Mouse (Mus musculus): ENCODE data around the gene Fam207a. TPM values are rescaled to one million over a fixed set of nuclear protein-coding genes. Genes with fewer than 3 reads are reported as not detected.

Gene Fam207a
- 10 to 100 TPM; 23.8 to 26.0 TPM for total RNA-seq (2021)
- long read RNA-seq, experiment 1, transcript Fam207a-201 (6 exons, 2,394 nt) = major isoform, 32 of 40 reads
- long read RNA-seq, experiment 1, partial matches to known transcripts = 3 of 40 reads
- long read RNA-seq, experiment 1, other reads (novel, unspliced or antisense) = 5 of 40 reads
- long read RNA-seq, experiment 2, transcript Fam207a-201 (6 exons, 2,394 nt) = major isoform, 31 of 43 reads
- long read RNA-seq, experiment 2, partial matches to known transcripts = 0 of 43 reads
- long read RNA-seq, experiment 2, other reads (novel, unspliced or antisense) = 12 of 43 reads

DNA sequence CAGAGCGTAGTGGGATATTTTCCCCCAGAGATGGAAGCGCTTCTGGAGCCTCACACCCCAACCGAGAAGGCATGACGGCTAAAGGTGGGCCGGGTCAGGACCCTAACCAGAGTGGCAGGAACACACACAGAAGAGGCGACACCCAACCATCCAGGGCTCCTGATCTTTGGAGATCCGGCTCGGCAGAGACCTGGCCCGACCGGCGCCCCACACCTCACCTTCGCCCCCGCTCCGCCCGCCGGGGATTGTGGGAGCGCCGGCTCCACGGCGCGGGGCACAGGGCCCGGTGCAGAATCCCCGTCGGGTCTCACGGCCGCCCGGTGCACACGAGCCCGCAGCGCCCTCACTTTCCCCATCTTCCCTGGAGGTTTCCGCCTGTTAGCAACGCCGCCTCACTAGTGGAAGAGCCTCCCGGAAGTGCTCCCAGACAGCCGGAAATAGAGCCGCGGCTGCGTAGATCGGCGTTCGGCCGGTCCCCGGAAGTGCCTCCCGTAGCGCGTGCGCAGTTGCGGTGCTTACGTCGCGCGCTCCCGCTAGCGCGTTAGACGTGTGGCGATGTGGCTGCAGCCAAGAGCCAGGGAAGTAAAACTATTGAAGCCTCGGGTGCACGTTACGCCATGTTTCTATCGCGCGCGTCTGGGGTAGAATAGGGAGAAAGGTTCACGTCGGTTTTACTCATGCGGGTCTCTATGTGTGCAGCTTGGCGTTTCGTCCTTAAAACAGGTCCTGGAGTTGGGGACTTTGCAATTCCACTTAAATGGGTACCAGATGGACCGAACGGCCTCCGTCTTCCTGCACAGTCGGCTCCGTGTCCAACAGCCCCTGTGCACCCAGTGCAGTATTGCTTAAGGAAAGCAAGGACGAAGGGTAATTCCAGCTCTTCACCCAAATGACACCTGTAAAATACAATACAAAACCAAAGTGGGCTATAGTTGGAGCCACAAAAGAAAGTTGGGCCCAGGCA, at the start of gene Fam207a:
Fam207a (minus strand) TSS at position 401 of the 964 bp plus-strand sequence.
- DNase-seq (ENCODE audit: low spot score in 2 of 2) = peak; percentile 81 to 83

GRCm38 (mm10) chr10:77565005-77565404, 49.4 kb upstream of the Fam207a start:
- DNase-seq (ENCODE audit: low spot score in 2 of 2) = no peak

DNA sequence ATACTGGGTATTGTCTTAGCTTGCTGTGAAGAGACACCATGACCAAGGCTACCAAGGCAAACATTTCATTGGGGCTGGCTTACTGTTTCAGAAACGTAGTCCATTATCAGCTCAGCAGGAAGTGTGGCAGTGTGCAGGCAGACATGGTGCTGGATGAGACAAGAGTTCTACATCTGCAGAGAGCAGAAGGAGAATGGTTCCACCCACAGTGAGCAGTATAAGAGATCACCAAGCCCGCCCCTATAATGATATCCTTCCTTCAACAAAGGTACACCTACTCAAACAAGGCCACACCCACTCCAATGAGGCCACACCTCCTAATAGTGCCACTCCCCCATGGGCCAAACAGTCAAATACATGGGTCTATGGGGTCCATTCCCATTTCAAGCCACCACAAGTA, 45.9 kb upstream of the Fam207a start:
- no peak for DNase-seq (ENCODE audit: low spot score in 2 of 2)

DNA sequence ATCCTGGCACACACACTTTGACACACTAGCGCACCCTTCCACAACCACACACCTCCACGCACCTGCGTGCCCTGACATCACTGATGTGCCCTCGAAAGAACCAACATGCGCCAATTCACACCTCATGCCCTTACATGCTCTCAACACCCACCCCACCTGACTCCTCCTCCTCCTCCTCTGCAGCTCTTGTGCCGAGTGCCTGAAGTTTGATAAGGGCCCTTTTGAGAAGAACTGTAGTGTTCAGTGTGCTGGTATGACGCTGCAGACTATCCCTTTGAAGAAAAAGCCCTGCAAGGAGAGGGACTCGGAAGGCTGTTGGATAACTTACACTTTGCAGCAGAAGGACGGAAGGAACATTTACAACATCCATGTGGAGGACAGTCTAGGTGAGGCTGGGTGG, 45.2 kb upstream of the Fam207a start:
- no peak for DNase-seq (ENCODE audit: low spot score in 2 of 2)

DNA sequence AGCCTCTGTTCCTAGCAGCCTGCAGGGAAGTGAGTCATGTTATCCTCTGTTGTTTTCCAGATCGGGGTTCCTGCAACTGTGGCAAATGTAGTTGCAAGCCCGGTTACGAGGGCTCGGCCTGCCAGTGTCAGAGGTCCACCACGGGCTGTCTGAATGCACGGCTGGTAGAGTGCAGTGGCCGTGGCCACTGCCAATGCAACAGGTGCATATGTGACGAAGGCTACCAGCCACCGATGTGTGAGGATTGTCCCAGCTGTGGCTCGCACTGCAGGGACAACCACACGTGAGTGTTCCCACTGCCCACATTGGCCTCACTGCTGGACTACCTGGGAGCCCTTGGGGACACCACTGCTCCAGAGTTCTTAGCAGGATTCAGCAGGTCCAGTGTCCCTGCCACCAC, 44.5 kb upstream of the Fam207a start:
- no peak for DNase-seq (ENCODE audit: low spot score in 2 of 2)

DNA sequence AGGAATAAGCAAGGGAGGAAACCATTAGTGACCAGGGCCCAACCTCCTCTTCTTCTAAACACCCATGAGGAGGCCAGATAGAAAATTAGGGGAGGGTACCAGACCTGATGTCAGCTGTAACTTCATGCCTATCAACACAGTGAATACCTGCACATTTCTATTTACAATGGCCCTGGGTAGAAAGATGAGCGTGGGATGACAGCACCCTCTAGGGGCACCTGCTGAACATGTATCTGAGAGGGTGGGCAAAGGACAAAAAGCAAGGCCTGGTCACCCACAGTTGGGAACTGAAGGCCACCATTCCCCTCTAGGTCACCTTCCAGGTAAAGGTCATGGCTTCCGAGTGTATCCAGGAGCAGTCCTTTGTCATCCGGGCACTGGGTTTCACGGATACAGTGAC, 42.1 kb upstream of the Fam207a start:
- DNase-seq (ENCODE audit: low spot score in 2 of 2) = no peak

DNA sequence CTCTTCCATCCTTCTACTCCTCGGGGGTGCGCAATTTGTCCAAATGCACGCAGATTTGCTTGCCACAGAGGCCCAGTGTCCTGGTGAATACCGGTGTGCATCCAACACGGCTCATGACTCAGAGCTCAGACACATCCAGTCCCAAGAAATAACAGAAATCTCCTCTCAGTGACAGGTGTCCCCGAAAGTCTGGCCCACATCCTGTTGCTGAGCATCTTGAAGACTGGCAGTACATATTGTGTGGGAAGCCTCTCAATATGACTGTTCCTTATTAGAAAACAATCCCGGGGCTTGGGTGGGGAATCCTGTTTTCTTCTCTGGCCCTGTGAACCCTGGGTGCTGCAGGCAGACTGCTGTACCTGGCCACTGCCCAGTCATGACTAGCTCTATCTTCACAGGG, 41.0 kb upstream of the Fam207a start:
- DNase-seq (ENCODE audit: low spot score in 2 of 2) = no peak

- no peak for DNase-seq (ENCODE audit: low spot score in 2 of 2)
These were observed 39.3 kb upstream of the Fam207a start for GRCm38 (mm10) chr10:77554918-77555317.

- no peak for DNase-seq (ENCODE audit: low spot score in 2 of 2)
These were observed 37.7 kb upstream of the Fam207a start for GRCm38 (mm10) chr10:77553285-77553684.

GRCm38 (mm10) chr10:77552162-77552561, 36.6 kb upstream of the Fam207a start:
- no peak for DNase-seq (ENCODE audit: low spot score in 2 of 2)

- no peak for DNase-seq (ENCODE audit: low spot score in 2 of 2)
These were observed 35.3 kb upstream of the Fam207a start for GRCm38 (mm10) chr10:77550874-77551273.

DNA sequence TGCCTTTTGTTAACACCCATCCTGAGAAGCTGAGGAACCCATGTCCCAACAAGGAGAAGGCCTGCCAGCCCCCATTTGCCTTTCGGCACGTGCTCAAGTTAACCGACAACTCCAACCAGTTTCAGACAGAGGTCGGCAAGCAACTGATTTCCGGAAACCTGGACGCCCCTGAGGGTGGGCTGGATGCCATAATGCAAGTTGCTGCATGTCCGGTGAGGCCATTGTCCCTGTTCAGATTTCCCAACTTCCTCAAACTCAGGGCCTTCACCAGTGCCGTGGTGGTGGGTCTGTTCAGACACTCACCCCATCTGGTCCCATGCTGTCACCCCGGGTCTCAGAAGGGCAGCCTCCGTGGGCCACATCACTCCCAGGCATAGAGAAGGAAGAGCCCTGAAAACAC, 33.0 kb upstream of the Fam207a start:
- DNase-seq (ENCODE audit: low spot score in 2 of 2) = no peak

DNA sequence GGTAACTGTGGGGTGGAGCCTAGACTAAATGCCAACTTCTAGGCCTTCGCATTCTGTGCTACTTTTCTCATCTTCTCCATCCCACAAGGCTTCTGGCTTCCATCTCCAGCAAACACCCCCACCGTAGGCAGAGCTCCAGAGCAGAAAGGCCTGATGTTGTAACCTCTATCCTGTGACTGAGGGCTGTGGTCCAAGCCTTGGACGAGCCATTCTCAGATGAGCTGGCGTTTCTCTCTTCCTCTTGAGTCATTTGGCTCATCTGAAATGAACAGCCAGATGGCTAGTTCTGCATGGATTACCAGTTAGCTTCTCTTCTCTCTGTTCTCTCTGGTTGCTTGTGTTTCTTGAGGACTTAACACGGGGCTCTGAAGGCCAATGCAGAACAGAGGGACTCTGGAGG, 29.3 kb upstream of the Fam207a start:
- no peak for DNase-seq (ENCODE audit: low spot score in 2 of 2)

GRCm38 (mm10) chr10:77543226-77543625, 27.6 kb upstream of the Fam207a start:
- DNase-seq (ENCODE audit: low spot score in 2 of 2) = no peak

DNA sequence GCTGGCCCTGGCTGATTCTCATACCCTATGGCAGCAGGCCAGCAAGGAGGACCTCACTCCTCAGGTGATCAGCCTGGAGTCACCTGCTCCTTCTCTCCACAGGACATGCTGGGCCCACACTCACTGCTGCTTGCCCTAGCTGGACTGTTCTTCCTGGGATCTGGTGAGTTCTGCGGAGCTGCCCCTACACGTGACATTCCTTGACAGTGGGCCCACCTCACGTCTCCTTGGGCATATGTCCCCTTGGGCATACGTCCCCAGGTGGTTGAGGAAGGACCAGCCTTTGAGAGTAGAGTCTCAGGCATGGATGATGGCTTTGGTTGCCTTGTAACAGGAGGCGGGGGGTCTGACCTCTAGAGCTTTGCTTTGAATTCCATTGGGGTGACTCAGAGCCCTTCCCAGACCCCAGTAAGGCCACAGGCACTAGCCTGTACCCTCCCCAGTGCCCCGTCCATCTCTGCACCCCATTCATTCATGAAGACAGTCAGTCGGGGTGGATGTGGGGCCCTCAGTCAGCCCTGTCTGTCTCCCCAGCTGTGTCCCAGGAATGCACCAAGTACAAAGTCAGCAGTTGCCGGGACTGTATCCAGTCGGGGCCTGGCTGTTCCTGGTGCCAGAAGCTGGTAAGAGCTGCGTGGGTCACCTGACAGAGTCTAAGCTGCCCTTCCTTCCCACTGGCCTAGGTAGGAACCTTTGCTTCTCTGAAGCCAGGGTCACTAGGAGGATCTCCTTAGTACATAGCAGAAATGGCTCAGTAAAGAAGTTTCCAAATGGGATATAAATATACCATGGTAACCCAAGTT, 26.5 kb upstream of the Fam207a start:
- no peak for DNase-seq (ENCODE audit: low spot score in 2 of 2)

GRCm38 (mm10) chr10:77540576-77541102, 25.1 kb upstream of the Fam207a start:
- no peak for DNase-seq (ENCODE audit: low spot score in 2 of 2)

GRCm38 (mm10) chr10:77539320-77539945, 23.8 kb upstream of the Fam207a start:
- DNase-seq (ENCODE audit: low spot score in 2 of 2) = no peak

- DNase-seq (ENCODE audit: low spot score in 2 of 2) = no peak
These were observed 21.9 kb upstream of the Fam207a start for GRCm38 (mm10) chr10:77537215-77538209.

- DNase-seq (ENCODE audit: low spot score in 2 of 2) = no peak
These were observed 21.1 kb upstream of the Fam207a start for GRCm38 (mm10) chr10:77536727-77537126.
